Mouse (Mus musculus) intestine, embryonic 15.5 days (tissue): ENCODE data around the gene Axin1. TPM values are rescaled to one million over a fixed set of nuclear protein-coding genes. Genes with fewer than 3 reads are reported as not detected.
"Not testable (repeated sequence)": the region's sequence is repeated elsewhere in the genome, so short reads cannot be mapped to it uniquely, and the experiment has no call there.

Experiments
- ATAC-seq: fragments of 200-750 bp; cut with Nextera tagmentation; 2 replicates; pipeline ENCODE4 v1.8.0; 2017; ENCODE audit warnings: moderate TSS enrichment, moderate library complexity
- H3K27ac ChIP-seq: fragments of 300-500 bp; sonication (generic); 2 replicates; pipeline ENCODE4 v1.5.1; 2015; ENCODE audit warnings: mild to moderate bottlenecking, inconsistent platforms
- H3K27me3 ChIP-seq: fragments of 300-500 bp; sonication (generic); replicated peaks from 2 replicates; pipeline ENCODE4 v1.6.1; 2015; ENCODE audit warnings: inconsistent platforms
- H3K36me3 ChIP-seq: fragments of 300-500 bp; sonication (generic); 2 replicates; pipeline ENCODE4 v1.6.1; 2015; ENCODE audit warnings: inconsistent platforms
- H3K4me1 ChIP-seq: fragments of 300-500 bp; sonication (generic); replicated peaks from 2 replicates; pipeline ENCODE4 v1.6.1; 2015; ENCODE audit warnings: inconsistent platforms
- H3K4me2 ChIP-seq: fragments of 300-500 bp; sonication (generic); replicated peaks from 2 replicates; pipeline ENCODE4 v1.6.1; 2015; ENCODE audit warnings: mild to moderate bottlenecking, inconsistent platforms
- H3K4me3 ChIP-seq: fragments of 300-500 bp; sonication (generic); replicated peaks from 2 replicates; pipeline ENCODE4 v1.5.1; 2015; ENCODE audit warnings: inconsistent platforms
- H3K9ac ChIP-seq: fragments of 300-500 bp; sonication (generic); 2 replicates; pipeline ENCODE4 v1.6.1; 2015; ENCODE audit warnings: inconsistent platforms
- H3K9me3 ChIP-seq: fragments of 300-500 bp; sonication (generic); 2 replicates; pipeline ENCODE4 v1.6.1; 2016; ENCODE audit warnings: inconsistent platforms
- WGBS: fragments of 180-500 bp; shearing (Covaris S2); methylation state at CpG from one replicate; pipeline ENCODE4 v1.1.7; 2015; 5-methylcytosine and 5-hydroxymethylcytosine counted together
- polyA plus RNA-seq: library from polyadenylated mRNA; unstranded; fragments of >200 nt; fragmentation: Nextera tagmentation; extraction: Ambion mirVana; gene quantifications from 2 replicates; pipeline ENCODE4 v1.2.1, GENCODE M21; 2015

Axin1 gene
- polyA plus RNA-seq, 1 experiment from 2014 or later = 17.8 TPM

DNA sequence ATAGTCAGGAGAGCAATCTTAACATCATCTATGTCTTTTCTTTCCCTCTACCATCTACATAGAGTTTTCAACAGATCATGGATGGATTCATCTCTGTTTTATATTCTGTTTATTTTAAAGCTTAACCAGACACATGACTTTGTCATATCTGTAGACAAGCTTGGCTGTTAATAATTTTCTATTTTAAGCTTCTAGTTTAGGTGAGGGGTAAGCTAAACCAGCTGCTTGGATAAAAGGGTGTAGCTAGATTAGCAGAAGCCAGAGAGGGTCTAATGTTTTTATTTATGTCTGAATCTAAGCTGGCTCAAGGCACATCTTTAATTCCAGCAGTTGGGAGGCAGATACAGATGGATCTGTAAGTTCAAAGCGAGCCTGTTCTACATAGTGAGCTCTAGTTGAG lies 24.2 kb downstream of the Axin1 start:
- Histone ChIP-seq H3K4me2 (no peak overlapping the region), H3K27ac (no peak overlapping the region), H3K36me3 (no peaks in the 10 kb centered on the region), H3K9ac (no peak overlapping the region), H3K9me3 (no peaks in the 10 kb centered on the region), H3K27me3 (no peaks in the 10 kb centered on the region), H3K4me3 (no peak overlapping the region), H3K4me1 (no peaks in the 10 kb centered on the region)
- WGBS = 93% methylated on average over 1 of the region's 1 CpGs
- no peak for ATAC-seq

GRCm38 (mm10) chr17:26168039-26168438 lies 29.6 kb downstream of the Axin1 start:
- no peaks in the 10 kb centered on the region for H3K36me3 ChIP-seq
- no peak overlapping the region for H3K27ac ChIP-seq
- 79% methylated on average over 2 of the region's 2 CpGs for WGBS
- H3K9ac ChIP-seq = no peak overlapping the region
- no peaks in the 10 kb centered on the region for H3K4me1 ChIP-seq
- no peak overlapping the region for H3K4me3 ChIP-seq
- no peaks in the 10 kb centered on the region for H3K27me3 ChIP-seq
- no peaks in the 10 kb centered on the region for H3K9me3 ChIP-seq
- ATAC-seq = no peak
- no peak overlapping the region for H3K4me2 ChIP-seq

DNA sequence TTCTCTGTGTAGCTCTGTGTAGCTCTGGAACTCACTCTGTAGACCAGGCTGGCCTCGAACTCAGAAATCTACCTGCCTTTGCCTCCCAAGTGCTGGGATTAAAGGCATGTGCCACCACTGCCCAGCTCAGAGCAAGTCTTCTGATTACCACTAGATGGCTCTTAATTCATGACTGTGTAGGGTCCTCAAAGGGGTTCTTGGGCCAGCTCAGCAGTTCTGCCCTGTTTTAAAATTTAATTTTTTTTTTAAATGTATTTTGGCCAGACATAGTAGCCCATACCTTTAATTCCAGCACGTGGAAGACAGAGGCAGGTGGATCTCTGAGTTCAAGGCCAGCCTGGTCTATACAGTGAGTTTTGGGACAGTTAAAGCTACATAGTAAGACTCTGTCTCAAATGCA lies 36.8 kb downstream of the Axin1 start:
- not testable (repeated sequence) for H3K27me3 ChIP-seq, H3K36me3 ChIP-seq, ATAC-seq, H3K9ac ChIP-seq, H3K4me2 ChIP-seq, H3K27ac ChIP-seq, H3K4me3 ChIP-seq, H3K9me3 ChIP-seq, H3K4me1 ChIP-seq
- 85% methylated on average over 2 of the region's 2 CpGs for WGBS

DNA sequence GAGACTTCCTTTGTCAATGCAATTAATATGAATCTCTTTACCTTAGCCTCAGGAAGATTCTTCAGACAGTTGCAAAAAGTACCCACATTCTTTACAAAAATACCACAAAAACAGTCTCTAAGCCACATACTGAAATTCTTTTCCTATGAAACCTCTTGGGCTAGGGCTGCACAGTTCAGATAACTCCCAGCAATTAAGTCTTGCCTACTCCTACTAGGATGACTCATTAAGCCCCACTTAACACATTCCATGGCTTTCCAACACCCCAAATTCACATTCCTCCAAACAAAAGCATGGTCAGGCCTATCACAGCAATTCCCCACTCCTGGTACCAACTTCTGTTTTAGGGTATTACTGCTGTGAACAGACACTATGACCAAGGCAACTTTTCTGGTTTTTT lies 40.1 kb downstream of the Axin1 start:
- Histone ChIP-seq H3K27me3 (no peaks in the 10 kb centered on the region), H3K36me3 (peaks cover 14% of the 10 kb centered on the region)

DNA sequence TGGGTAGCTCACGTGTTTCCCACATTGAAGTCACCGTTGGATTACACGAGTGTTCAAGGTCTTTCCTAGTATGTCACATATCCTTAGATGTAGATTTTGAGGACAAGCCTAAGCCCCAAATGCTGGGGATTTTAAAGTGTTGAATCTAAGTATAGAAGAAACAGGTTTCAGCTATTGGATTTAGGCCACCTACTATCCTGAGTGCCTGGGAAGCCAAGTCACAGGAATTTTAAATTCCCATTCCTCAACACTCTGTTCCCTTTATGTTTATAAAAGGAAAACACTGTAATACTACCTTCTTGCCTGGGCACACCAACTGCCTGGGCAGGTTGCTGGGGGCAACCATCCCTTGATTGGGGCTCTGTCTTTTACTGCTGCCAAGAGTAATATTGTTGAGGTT lies 42.7 kb downstream of the Axin1 start:
- H3K27me3 ChIP-seq = no peaks in the 10 kb centered on the region
- H3K4me2 ChIP-seq = no peak overlapping the region
- ATAC-seq = no peak
- no peaks in the 10 kb centered on the region for H3K9me3 ChIP-seq
- H3K4me1 ChIP-seq = no peaks in the 10 kb centered on the region
- no peak overlapping the region for H3K27ac ChIP-seq
- H3K36me3 ChIP-seq = peaks cover 23% of the 10 kb centered on the region
- WGBS = 93% methylated on average over 3 of the region's 3 CpGs
- H3K9ac ChIP-seq = no peak overlapping the region
- H3K4me3 ChIP-seq = no peak overlapping the region

More for the DNA sequence above, 40.1 kb downstream of the Axin1 start:
- H3K4me3 ChIP-seq = no peak overlapping the region
- no peak overlapping the region for H3K27ac ChIP-seq
- no peaks in the 10 kb centered on the region for H3K9me3 ChIP-seq
- no peak for ATAC-seq
- no peak overlapping the region for H3K4me2 ChIP-seq
- H3K9ac ChIP-seq = no peak overlapping the region
- no peaks in the 10 kb centered on the region for H3K4me1 ChIP-seq

GRCm38 (mm10) chr17:26187592-26187991 lies 49.1 kb downstream of the Axin1 start:
- ATAC-seq = no peak
- Histone ChIP-seq H3K4me3 (no peak overlapping the region), H3K4me1 (no peaks in the 10 kb centered on the region), H3K4me2 (no peak overlapping the region), H3K27me3 (no peaks in the 10 kb centered on the region), H3K9me3 (no peaks in the 10 kb centered on the region), H3K9ac (no peak overlapping the region), H3K36me3 (peaks cover 62% of the 10 kb centered on the region), H3K27ac (no peak overlapping the region)
- 95% methylated on average over 5 of the region's 5 CpGs for WGBS

DNA sequence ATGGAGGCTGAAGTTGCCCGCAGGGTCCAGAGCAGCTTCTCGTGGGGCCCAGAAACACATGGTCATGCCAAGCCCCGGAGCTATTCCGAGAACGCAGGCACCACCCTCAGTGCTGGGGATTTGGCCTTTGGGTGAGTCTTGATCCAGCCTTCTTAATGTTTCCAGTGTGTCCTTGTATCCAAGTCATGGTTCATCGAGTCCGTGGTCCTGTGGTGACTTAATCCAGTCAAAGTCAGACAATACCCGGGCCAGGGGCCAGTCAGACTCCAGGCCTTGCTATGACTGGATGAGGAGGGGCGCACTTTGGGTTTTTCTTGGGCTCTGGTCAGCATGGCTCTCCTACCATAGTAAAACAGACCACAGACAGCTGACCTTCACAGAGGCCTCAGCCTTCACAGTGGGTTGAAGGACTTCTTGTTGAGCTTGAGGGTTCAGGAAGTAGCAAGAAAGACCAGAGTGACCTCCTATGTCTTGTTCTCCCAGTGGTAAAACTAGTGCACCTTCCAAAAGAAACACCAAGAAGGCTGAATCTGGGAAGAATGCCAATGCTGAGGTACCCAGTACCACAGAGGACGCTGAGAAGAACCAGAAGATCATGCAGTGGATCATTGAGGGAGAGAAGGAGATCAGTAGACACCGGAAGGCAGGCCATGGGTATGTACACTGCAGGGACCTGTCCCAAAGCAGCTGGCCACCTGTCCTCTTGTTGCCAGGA lies 49.8 kb downstream of the Axin1 start:
- peaks cover 65% of the 10 kb centered on the region for H3K36me3 ChIP-seq
- no peak overlapping the region for H3K4me3 ChIP-seq
- H3K9ac ChIP-seq = no peak overlapping the region
- ATAC-seq = no peak
- no peaks in the 10 kb centered on the region for H3K4me1 ChIP-seq
- no peak overlapping the region for H3K4me2 ChIP-seq
- WGBS = 94% methylated on average over 11 of the region's 11 CpGs
- no peaks in the 10 kb centered on the region for H3K27me3 ChIP-seq
- no peak overlapping the region for H3K27ac ChIP-seq
- H3K9me3 ChIP-seq = no peaks in the 10 kb centered on the region

DNA sequence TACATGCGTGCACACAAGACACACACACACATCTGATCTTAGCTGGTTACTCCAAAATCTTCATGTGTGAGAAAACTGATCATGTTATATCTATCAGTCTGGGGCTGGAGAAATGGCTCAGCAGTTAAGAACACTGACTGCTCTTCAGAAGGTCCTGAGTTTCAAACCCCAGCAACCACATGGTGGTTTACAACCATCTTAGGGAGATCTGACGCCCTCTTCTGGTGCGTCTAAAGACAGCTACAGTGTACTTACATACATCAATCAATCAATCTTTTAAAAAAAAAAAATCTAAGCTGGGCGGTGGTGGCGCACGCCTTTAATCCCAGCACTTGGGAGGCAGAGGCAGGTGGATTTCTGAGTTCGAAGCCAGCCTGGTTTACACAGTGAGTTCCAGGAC lies 53.0 kb downstream of the Axin1 start:
- H3K9me3 ChIP-seq, H3K4me1 ChIP-seq, H3K4me3 ChIP-seq, ATAC-seq, H3K9ac ChIP-seq, H3K27me3 ChIP-seq, H3K4me2 ChIP-seq, H3K27ac ChIP-seq: not testable (repeated sequence)
- WGBS = 87% methylated on average over 7 of the region's 7 CpGs
- H3K36me3 ChIP-seq = peaks cover 63% of the 10 kb centered on the region

GRCm38 (mm10) chr17:26192481-26193190 lies 54.1 kb downstream of the Axin1 start:
- Histone ChIP-seq H3K36me3 (peaks cover 62% of the 10 kb centered on the region), H3K9ac (no peak overlapping the region), H3K27ac (no peak overlapping the region), H3K27me3 (no peaks in the 10 kb centered on the region), H3K4me2 (no peak overlapping the region), H3K9me3 (no peaks in the 10 kb centered on the region), H3K4me1 (no peaks in the 10 kb centered on the region), H3K4me3 (no peak overlapping the region)
- no peak for ATAC-seq
- 97% methylated on average over 15 of the region's 15 CpGs for WGBS

DNA sequence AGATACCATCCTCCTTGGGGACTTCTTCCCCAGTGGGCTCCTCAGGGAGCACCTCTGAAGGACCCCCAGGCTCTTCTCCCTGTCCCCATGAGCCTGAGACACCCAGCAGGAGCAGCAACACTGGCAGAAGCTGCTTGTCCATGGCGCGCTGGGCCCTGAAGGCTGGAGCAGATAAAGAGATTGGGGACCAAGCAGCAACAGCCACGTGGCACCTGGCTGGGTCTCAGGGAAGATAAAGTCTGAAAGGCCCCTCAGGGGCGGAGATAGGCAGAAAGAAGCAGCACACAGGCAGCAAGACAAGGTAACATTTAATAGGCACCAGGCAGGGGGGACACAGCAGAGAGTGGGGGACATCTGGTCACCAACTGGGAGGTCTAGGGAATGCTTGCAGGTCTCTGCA lies 60.4 kb downstream of the Axin1 start, which contains the start of gene Pdia2:
Gene Pdia2 (minus strand): TSS at position 196 of the 400 bp plus-strand sequence.
- no peaks in the 10 kb centered on the region for H3K9me3 ChIP-seq
- H3K4me2 ChIP-seq = no peak within 1 kb of the TSS; the same call in 1 of the 2 replicates
- peaks cover 21% of the 10 kb centered on the region for H3K4me1 ChIP-seq
- H3K27ac ChIP-seq = no peak within 1 kb of the TSS
- H3K27me3 ChIP-seq = peaks cover 39% of the 10 kb centered on the region
- no peak within 1 kb of the TSS for H3K9ac ChIP-seq
- H3K4me3 ChIP-seq = no peak within 1 kb of the TSS
- WGBS = 61% methylated on average over 4 of the region's 4 CpGs
- H3K36me3 ChIP-seq = peaks cover 15% of the 10 kb centered on the region
- no peak for ATAC-seq

DNA sequence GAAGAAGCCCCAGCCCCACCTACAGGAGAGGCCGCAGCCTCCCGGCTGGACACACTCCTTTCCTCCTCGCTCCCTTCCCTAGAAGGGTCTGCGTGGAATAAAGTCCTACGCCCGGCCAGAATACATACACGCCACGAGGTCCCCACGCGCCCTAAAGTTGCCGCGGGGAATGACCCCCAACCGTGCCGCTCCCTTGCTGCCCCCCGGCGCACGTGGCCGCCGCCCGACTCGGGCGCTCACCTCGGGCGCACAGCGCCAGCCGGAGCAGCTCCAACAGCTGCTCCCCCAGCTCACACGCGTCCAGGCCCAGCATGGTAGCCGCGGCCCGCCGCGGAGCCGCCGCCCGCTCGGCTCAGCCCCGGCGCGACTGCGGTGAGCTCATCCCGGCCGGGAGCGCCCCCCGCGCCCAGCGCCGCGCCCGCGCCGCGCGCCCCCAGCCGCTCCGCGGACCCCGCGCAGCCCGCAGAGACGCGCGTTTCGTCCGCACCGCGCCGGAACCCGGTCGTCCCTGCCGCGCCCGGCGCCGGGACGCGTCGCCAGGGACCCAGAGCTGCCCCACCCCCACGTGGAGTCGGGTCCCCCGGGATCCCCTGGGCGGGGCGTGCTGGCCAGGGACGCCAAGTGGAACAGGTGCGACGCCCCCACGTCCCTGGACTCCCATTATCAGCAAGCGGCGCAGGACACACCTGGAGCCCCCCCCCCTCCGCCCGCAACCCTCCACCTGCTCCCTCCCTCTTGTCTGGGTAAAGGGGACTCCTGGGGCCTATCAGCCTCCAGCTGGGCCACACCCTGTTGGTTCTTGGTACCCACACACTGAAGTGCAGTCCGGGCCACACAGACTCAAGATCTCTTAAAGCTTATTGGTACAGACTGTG lies 62.6 kb downstream of the Axin1 start:
- Histone ChIP-seq H3K27ac (no peak overlapping the region), H3K36me3 (0 out of 2 replicates have a peak, but pooled peaks cover 7% of the 10 kb centered on the region), H3K27me3 (peaks cover 45% of the 10 kb centered on the region), H3K4me1 (peaks cover 21% of the 10 kb centered on the region), H3K9me3 (no peaks in the 10 kb centered on the region), H3K4me2 (peak overlapping the region; percentile 99), H3K9ac (peak overlapping the region; percentile 52), H3K4me3 (peak overlapping the region; percentile 57)
- ATAC-seq = peak; percentile 69
- WGBS = under 1% methylated on average over 89 of the region's 92 CpGs

- H3K36me3 ChIP-seq = no peaks in the 10 kb centered on the region
- no peaks in the 10 kb centered on the region for H3K9me3 ChIP-seq
- H3K4me2 ChIP-seq = peak overlapping the region; percentile 99
- peaks cover 45% of the 10 kb centered on the region for H3K27me3 ChIP-seq
- no peak overlapping the region for H3K9ac ChIP-seq
- ATAC-seq = no peak
- H3K4me1 ChIP-seq = peaks cover 21% of the 10 kb centered on the region
- no peak overlapping the region for H3K27ac ChIP-seq
- H3K4me3 ChIP-seq = no peak overlapping the region
These were observed 63.5 kb downstream of the Axin1 start for GRCm38 (mm10) chr17:26201998-26202397.
